Mouse (Mus musculus): ENCODE results near the gene Uqcc3.

- no peak for TF ChIP-seq CTCF (IDR thresholded peaks at IDR 0.05)
- TF ChIP-seq POLR2A (IDR thresholded peaks at IDR 0.05; ENCODE audit: insufficient read depth, low read depth, low read length), result no peak
- TF ChIP-seq EP300 (IDR thresholded peaks at IDR 0.05; ENCODE audit: insufficient read depth, low read depth, low read length), result no peak
These were observed 5.7 kb downstream of the Uqcc3 start for GRCm38 (mm10) chr19:8875031-8875430.

All from heart, adult 2 months (tissue).